Mouse (Mus musculus) cerebellum, adult 9-10 months (tissue): ENCODE measurements around the gene Dbil5.
A peak's percentile ranks its signal among the peaks of the same experiment; 100 is the strongest.

Experiments used
- DNase-seq: peaks from one replicate; pipeline ENCODE4 v3.0.0; 2022

Gene Dbil5

DNA sequence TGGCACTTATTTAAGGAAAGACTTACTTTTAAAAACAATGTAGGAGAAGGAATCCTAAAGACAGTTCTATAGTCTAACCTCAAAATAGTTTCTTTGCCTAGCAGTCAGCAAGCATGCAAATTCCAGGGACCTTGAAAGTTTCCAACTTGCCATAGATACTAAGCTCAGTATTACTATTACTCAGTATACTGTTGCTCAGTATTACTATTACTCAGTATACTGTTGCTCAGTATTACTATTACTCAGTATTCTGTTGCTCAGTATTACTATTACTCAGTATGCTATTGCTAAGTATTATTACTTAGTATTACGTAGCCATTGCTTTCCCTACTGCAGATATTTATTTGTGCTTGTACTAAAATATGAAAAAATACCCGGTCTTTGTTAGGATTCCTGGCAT is 22.3 kb downstream of the Dbil5 start:
- no peak for DNase-seq

DNA sequence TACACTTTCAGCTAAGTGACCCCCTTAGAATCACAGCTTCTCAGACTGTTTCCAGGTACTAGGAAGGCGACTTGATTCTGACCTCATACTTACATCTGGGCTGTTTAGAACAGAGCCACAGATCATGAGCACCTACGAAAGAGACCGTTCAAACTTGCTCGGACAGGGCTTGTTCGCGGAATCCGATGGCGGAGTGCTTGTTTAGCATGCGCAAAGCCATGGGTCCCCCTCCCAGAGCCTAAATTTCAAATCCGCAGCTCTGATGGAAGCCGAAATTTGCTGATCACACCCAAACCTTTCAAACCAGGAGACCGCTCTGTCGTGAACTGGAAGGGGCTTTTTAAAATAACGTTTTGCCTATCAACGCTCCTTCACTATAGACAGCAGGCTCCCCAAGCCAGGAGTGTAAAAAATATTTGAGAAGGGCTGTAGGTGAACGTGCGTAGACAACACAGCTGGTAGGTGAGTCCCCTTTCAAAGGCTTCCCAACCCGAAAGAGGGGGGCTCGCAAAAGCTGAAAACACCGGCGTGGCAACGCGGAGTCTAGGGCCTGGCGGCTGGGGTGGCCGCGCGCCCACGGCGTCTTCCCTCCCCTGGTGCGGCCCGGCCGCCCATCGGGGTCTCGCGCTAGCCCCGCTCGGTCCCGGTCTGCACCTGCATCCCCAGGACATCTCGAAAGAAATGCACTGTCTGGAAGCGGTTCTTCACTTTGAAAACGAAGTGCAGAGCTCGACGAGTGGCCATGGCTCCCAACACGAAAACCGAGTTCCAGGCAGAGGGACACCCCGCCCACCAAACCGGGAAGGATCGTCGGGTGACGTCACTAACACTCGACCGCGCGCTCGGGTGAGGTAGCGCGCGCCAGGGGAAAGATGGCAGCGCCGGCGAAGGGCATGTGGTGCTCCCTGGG is 25.7 kb downstream of the Dbil5 start, which contains the start of the genes Mrm3 and Glod4:
TSS of gene Mrm3 (plus strand) at position 815 of the 910 bp plus-strand sequence.
TSS of gene Glod4 (minus strand) at position 825 of the 910 bp plus-strand sequence.
- peak; percentile 91 for DNase-seq

DNA sequence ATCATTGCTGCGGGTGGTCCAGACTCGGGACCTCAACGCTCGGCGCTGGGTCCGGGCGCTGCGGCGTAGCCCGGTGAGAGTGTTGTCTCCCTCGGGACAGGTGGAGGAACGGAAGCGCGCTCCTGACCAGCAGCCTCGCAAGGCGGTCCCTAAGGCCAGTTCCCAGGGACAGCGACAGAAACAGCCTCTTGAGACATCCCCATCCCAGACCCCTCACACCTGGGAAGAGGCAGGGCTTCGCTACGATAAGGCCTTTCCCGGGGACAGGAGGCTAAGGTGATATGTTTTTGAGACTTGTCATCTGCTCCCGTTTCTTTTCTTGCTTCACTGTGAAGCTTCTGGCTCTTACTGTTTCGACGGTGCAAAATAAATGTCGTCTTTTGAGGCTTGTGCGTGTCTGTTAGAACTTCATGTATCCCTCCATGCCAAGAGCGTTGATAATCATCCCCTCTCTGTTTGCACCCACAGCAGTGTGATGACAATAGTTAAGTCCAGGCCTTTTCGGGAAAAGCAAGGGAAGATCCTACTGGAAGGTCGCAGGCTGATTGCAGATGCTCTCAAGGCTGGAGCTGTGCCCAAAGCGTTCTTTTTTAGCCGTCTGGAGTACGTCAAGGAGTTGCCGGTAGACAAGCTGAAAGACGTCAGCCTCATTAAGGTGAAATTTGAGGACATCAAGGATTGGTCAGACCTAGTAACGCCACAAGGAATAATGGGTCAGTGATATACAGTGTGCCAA is 26.6 kb downstream of the Dbil5 start:
- DNase-seq: peak; percentile 42

DNA sequence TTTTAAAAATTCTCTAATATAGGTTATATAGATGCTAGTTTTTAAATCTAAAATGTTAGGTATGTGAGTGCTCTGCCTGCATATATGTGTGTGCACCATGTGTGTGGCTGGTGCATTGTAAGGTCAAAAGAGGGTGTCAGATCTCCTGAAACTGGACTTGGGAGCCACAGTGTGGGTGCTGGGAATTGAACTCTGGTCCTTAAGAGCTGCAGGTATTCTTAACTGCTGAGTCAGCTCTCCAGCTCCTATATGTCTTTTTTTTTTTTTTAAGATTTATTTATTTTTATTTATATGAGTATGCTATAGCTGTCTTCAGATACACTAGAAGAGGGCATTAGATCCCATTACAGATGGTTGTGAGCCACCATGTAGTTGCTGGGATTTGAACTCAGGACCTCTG is 29.0 kb downstream of the Dbil5 start:
- DNase-seq: no peak

DNA sequence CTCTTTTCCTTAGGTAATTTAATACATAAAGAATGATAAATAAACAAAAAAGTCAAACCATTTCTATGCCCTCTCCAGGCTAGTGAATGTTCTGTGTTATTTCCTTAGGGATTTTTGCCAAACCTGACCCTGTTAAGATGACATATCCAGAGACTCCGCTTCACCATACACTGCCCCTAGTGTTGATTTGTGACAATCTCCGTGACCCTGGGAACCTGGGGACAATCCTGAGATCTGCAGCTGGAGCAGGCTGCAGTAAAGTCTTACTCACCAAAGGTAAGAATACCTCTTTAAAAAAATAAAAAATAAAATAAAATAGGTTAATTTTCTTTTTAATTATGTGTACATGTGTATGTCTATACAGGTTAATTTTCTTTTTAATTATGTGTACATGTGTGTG is 29.8 kb downstream of the Dbil5 start:
- DNase-seq: no peak

DNA sequence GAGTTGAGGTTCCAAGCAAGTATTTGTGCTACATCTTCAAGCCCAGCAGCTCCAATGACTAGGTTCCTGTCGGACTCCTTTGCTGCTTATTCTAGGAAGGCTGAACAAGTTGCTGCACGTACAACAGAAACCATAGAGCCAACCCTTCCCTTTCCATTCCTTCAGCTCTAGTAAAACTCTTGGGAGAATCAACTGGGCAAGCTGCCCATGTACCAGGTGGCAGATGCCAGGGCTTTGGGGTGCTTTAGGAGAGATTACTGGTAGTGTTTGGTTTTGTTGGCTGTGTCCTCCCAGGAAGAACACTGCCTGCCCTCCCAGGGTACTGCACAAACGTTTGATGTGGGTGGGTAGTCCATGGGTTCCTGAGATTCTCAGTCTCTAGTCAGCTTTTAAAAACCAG is 34.6 kb downstream of the Dbil5 start:
- DNase-seq: peak; percentile 83

DNA sequence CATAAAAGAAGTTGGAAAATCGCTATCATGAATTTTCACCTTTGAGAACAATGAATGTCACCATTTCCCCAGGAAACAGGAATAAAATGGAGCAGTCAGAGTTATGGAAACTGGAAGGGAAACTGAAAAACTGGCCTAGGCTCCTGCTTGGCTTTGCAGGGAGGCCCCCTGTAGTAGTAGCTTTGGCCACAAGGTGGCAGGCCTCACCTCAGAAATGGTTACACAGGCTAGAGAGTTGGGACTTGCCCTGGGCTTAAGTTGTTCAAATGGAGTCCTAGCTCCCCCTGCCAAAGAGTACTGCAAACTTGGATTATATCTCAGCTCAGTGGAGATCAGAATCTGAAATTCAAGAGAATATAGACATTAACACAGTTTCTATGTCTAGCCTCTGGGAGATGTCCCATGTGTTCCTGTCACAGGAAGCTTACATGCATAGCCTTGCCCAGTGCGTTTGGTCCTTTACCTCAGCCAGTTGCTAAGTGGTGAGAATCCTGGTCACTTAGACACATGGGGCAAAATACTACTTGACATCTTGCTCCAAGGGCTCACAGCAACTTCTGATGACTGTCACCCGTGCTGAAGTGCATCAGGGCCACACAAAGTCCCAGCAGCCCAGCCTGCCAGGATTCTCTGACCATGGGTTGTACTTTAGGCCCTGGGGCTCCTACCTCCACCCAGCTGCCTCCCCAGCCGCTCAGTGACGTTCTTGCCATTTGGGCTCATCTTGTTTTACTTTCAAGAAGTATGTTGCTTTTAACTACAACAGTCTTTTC is 35.9 kb downstream of the Dbil5 start:
- peak; percentile 93 for DNase-seq

DNA sequence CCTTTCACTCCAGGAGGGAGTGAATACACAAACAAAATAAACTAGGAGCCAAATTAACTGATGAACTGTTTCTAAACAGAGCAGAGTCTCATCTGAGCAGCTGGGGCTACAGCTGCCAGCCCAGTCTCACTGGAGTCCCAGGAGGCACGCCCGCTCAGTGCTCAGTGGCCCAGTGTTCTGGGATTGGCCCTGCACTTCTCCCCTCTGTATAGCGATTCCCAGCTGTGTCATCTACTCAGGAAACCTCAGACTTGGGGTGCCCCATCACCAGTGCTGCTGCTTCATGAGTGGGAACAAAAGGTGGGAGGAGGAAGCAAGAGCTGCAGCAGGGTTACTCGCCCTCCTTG is 36.5 kb downstream of the Dbil5 start:
- DNase-seq: no peak

DNA sequence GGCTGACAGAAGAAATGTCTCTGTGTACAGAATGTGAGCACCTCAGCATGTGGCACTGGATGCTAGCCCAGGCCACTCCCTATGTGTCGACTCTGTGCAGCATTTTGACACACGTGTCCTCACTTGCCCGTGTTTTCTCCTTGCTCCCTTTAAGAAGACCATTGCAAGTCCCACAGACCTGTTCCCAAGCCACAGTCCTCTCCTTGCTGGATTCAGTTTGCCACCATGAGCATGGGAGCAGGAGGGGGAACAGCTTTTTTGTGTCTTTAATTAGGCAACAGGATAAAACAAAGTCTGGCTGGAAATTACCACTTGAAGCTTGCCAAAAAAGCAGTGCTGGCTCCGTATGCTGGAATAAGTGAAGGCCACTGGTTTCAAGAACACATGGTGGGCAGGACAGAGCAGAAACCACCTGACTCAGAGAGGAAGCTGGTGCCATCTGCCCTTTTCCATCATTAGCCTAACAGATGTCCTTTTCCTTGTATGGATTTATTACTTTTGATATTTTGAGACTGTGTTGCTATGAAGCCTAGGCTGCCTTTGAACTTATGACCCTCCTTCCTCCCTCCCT is 38.1 kb downstream of the Dbil5 start:
- peak; percentile 95 for DNase-seq

DNA sequence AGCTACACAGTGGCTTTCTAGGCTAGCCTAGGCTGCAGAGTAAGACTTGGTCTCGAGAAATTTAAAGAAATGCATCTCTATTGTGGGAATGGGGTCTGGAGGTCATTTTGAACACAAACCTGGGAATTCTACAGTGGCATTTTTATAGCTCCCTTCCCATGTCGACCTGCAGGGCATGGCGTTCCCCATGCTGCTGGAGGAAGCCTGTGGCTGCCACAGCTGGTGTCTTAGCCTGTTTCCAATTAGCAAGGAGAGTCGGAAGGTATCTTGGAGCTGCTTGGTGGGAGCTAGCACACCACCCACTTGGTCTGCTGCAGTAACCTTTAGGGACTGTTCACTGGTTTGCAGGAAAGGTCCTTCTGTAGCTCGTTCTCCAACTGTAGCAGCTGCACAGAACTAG is 38.7 kb downstream of the Dbil5 start:
- no peak for DNase-seq

DNA sequence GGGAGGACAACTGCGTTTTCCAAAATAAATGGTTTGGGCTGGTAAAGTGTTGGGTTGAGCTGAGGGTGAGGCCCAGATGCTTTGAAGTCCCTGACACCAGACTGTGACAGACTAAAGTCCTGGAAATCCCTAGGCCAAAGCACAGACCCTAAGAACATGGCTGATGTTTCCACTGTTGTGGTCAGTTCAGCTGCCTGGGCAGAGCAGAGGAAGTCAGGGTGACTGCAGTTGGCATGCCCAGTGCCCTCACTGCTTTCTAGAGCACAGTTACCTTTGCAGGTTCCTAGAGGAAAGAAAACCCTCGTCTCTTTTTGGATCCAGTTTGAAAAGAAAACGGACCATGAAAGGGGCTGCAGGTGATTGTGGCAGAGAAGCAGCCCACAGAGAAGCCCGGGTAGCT is 40.0 kb downstream of the Dbil5 start:
- no peak for DNase-seq

DNA sequence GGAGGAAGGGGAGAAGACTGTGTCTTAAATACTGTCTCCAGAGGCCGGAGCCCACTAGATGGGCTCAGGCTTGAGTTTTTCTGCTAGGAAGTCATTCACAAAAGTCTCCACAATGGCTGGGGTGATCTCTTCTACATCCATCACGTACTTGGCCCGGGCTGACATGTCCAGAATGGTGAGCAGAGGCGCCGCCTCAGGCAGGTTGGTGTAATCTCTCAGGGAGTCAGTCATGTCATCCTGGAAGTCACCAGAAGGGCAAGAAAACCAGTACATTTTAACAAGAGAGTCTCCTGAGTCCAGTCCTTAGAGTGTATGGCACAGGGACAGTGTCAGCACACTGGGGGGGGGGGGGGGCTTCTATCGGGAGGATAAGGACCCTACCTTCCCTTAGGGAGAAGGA is 41.1 kb downstream of the Dbil5 start:
- DNase-seq: no peak

DNA sequence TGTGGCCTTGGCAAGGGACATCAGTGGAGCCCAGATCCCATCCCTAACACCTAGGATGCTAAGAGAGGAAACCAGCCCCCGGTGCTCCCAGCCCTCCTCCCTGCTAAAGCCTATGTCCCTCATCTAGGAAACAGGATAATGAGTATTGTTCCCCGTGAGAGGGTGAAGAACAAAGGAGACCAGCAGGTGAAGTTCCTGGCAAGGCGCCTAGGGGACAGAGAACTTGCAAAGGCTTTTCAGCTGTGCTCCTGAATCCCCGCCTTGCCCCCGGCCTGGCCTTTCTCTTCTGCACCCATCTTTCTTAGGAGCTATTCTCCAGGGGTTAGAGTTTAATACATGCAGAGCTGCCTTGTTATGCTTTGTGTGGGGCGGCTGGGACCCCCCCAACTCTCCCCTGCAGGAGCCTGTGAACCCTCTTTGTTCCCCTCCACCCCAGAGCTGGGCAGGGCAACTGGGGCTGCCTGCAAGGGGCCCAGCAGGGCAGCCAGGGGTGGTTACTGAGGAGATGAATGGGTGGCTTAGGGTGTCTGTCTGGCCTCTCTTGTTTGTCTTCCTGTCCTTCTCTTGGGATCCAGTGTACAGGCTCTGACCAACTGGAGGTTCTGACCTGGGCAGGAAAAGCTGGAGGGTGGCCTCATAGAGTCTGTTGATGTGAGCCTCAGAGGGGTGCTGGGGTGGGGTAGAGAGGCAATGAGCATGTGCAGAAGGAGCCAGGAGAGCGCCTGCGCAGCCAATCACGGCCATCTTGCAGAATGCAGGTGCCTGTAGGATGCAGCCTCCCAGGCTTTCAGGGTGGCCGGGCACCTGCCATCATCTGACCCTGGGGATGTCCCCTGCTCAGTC is 43.0 kb downstream of the Dbil5 start:
- no peak for DNase-seq

DNA sequence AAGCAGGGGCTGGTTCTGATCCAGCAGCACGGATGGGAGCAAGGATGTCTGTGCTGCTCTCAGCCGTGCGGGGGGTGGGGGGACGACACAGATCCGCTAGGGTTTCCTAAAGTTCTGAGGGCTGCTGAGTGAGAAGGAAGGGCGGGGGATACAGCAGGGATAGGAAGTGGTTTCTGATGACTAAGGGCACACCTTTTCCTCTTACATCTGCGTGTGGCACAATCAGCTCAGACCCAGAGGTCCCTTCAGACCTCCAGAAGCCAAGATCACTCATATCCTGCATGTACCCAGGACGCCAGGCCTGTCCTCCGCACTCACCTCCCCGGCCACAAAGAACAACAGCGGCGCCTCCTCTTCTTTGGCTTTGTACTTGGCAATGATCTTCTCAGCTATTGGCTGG is 43.8 kb downstream of the Dbil5 start:
- DNase-seq: no peak

DNA sequence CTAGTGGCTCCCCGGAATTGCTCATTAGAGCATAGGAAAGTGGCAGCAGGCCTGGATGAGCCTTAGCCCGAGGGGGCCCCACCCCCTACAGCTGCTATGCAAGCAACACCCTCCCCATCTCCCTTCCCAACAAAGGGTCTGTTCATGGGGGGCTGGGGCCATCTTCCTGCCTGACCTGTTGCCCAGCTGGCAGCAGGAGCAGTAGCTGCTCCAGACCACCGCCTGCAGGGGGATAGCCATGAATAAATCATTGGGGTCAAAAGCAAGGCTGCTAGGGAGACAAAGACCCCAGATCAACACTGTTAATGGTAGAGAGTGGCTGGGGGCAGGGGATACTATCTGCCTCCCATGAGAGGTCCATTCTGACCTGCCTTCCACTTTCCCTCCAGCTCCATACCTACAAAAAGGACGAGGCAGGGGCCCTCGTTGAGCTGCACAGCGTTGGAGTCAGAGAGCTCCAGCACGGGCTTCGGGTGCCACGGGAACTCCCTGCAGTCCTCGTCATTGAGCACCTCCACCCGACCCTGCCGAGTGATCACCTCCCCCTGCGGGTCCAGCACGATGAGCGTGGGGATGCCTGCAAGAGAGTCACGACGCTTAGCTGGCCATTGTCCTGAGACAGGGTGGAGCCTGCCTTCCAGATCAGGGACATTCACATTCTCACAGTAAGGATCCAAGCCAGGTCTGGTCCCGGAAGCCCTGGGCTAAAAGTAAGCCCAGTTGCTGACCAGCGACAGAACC is 45.4 kb downstream of the Dbil5 start:
- DNase-seq: no peak

DNA sequence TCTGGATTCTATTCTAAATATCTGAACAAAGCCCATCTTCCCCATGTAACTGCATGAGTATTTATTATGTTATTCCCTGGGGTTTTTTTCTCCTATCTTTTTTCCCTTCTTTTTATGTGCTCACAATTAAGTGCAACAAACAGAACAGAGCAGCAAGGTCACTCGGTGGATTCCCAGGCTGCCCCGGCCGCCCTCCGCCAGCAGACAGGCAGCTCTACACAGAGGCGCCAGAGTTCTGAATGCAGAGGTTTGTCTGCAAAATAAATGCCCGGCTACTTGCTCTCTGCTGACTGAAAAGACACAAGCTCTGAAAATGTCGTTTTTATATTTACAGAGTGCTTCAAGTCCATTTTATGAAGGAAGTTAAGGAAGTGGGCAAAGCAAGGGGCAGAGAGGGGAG is 50.1 kb downstream of the Dbil5 start:
- DNase-seq: no peak

DNA sequence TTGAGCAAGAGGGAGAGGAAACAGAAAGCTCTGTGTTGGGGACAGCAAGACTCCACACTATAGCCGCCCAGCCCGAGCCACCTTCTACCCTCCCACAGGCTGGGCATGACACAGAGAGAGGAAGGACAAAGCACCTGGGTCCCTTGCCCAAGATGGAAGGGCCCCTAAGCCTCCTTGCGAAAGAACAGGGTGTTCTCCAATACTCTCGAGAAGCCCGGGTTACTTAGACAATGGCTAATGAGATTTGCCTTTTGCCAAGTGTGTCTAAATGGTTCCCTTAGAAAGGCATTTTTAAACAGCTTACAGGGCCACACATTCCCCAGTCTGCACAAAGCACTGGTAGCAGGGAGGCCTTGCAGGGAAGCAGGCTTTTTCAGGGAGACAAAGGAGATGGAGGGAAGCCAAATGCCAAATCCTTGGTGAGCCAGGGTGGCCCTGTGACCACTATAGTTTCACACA is 50.6 kb downstream of the Dbil5 start:
- no peak for DNase-seq
